Mouse (Mus musculus): Measurements from ENCODE around the gene Sapcd2. TPM values are rescaled to one million over a fixed set of nuclear protein-coding genes. Genes with fewer than 3 reads are reported as not detected.
A peak's percentile ranks its signal among the peaks of the same experiment; 100 is the strongest.

Gene Sapcd2
- total and polyA plus RNA-seq, 2 experiments from 2014 or later: 12.7 to 18.9 TPM

DNA sequence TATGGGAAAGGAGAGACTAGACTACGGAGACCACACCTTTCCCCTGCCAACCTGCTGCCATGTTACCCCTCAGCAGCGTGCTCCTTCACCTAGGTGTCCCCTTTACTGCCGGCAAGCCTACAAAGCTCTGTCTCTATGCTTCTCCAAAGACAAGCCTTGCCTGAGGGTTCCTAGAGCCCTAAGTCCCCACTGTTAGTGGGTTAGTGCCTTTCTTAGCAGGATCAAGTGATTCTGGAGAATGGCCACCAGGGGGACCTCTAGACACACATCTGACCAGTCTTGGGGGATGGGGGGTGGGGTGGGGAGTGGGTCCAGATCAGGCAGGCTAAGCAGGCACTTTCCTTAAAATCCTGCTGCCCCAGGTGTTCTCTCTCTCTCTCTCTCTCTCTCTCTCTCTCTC, 49.8 kb downstream of the Sapcd2 start:
- Histone ChIP-seq H3K4me1 (ENCODE audit: insufficient read depth, low read length) (no peaks in the 10 kb centered on the region), H3K4me3 (ENCODE audit: low read depth, low read length) (no peak overlapping the region), H3K9ac (replicated peaks; ENCODE audit: low read length, poor library complexity, severe bottlenecking) (no peak overlapping the region), H3K27me3 (ENCODE audit: insufficient read depth, low read length) (no peaks in the 10 kb centered on the region), H3K9me3 (ENCODE audit: low read length) (no peaks in the 10 kb centered on the region), H3K36me3 (ENCODE audit: insufficient read depth, low read length) (no peaks in the 10 kb centered on the region), H3K4me2 (ENCODE audit: low read depth, low read length, poor library complexity, severe bottlenecking) (no peak overlapping the region), H3K27ac (ENCODE audit: low read depth, low read length) (no peak overlapping the region)
- WGBS: 14% methylated on average over 3 of the region's 3 CpGs
- peak; percentile 77 for TF ChIP-seq CTCF (IDR thresholded peaks at IDR 0.05)
- DNase-seq (ENCODE audit: low spot score): peak; percentile 86
- peak; percentile 57; the same call in 1 of the 2 replicates for ATAC-seq (ENCODE audit: low FRiP score)

DNA sequence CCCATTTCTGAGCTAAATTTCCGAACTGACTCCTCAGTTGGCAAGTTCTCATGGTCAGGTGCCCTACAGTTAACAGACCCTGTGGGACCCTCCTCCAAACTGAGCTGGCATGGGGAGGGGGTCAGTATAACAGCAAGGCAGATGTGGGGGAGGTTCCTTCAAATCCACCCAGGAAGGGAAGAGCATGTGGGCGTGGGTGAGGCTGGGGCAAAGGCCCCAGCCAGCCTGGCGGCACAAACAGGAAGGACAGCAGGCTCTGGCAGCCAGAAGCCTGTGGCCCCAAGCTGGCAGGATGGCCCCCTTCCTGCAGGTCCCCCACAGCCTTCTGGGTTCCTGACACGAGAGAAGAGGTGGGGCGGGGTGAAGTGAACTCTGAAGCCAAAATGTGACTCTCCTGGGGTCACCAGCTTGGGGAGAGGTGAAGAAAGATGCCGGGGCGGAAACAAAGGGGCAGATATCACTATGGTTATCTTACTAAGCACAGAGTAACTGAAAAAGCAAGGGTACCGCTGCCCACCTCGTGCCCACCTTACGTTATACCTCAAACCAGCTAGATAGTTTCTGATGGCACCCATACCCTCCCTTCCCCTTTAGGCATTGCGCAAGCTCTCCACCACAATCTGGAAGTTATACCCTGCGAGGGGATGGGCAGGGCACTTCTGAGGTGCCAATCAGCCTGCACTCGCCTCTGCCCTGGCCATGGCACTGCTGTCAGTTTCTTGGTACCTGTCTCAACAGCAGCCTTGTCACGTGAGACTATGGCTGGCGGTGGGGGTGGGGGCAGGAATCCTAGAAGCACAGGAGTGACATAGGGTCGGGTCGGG, 50.7 kb downstream of the Sapcd2 start, which contains the start of gene Fut7:
Gene Fut7, plus strand, starts transcription at position 681 of the 824 bp plus-strand sequence.
- 67% methylated on average over 17 of the region's 17 CpGs for WGBS
- ATAC-seq (ENCODE audit: low FRiP score): no peak
- H3K27me3 ChIP-seq (ENCODE audit: insufficient read depth, low read length): no peaks in the 10 kb centered on the region

DNA sequence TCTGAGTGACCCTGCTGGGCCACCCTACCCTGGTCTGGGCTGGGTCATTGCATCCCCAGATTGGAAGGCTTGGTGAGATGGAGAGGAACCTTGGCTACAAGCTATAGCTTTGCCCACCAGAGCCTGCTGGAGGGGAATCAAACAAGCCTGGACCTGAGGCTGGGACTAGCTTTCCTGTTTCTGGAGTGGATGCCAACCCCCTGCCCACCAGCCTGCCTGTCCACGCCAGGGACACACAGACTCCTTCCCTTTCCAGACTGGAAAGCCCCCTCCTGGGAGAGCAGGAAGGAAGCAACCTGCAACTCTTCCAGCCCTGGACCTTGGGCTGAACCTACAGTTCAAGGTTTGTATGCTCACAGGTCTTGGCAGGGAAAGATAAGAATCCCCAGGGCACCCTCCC, 51.5 kb downstream of the Sapcd2 start:
- 79% methylated on average over 1 of the region's 1 CpGs for WGBS
- Histone ChIP-seq H3K4me2 (ENCODE audit: low read depth, low read length, poor library complexity, severe bottlenecking) (no peak overlapping the region), H3K4me3 (ENCODE audit: low read depth, low read length) (no peak overlapping the region), H3K9ac (replicated peaks; ENCODE audit: low read length, poor library complexity, severe bottlenecking) (no peak overlapping the region), H3K27me3 (ENCODE audit: insufficient read depth, low read length) (no peaks in the 10 kb centered on the region), H3K36me3 (ENCODE audit: insufficient read depth, low read length) (no peaks in the 10 kb centered on the region), H3K27ac (ENCODE audit: low read depth, low read length) (no peak overlapping the region), H3K4me1 (ENCODE audit: insufficient read depth, low read length) (no peaks in the 10 kb centered on the region), H3K9me3 (ENCODE audit: low read length) (no peaks in the 10 kb centered on the region)
- no peak for TF ChIP-seq CTCF (IDR thresholded peaks at IDR 0.05)
- no peak for ATAC-seq (ENCODE audit: low FRiP score)
- no peak for DNase-seq (ENCODE audit: low spot score)

More for the DNA sequence above, 50.7 kb downstream of the Sapcd2 start, which contains the start of gene Fut7:
- Histone ChIP-seq H3K9me3 (ENCODE audit: low read length) (no peaks in the 10 kb centered on the region), H3K4me3 (ENCODE audit: low read depth, low read length) (no peak within 1 kb of the TSS), H3K36me3 (ENCODE audit: insufficient read depth, low read length) (no peaks in the 10 kb centered on the region), H3K9ac (replicated peaks; ENCODE audit: low read length, poor library complexity, severe bottlenecking) (no peak within 1 kb of the TSS), H3K4me2 (ENCODE audit: low read depth, low read length, poor library complexity, severe bottlenecking) (no peak within 1 kb of the TSS), H3K27ac (ENCODE audit: low read depth, low read length) (no peak within 1 kb of the TSS), H3K4me1 (ENCODE audit: insufficient read depth, low read length) (no peaks in the 10 kb centered on the region)
- DNase-seq (ENCODE audit: low spot score): no peak
- no peak for TF ChIP-seq CTCF (IDR thresholded peaks at IDR 0.05)

DNA sequence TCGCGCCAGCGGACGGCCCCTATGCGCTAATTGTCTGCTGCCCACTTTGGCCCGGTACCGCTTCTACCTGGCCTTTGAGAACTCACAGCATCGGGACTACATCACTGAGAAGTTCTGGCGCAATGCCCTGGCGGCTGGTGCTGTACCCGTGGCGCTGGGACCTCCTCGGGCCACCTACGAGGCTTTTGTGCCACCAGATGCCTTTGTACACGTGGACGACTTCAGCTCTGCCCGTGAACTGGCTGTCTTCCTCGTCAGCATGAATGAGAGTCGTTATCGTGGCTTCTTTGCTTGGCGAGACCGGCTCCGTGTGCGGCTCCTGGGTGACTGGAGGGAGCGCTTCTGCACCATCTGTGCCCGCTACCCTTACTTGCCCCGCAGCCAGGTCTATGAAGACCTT, 53.4 kb downstream of the Sapcd2 start:
- H3K4me3 ChIP-seq (ENCODE audit: low read depth, low read length): no peak overlapping the region
- no peak overlapping the region for H3K4me2 ChIP-seq (ENCODE audit: low read depth, low read length, poor library complexity, severe bottlenecking)
- no peak for ATAC-seq (ENCODE audit: low FRiP score)
- TF ChIP-seq CTCF (IDR thresholded peaks at IDR 0.05): no peak
- no peak for DNase-seq (ENCODE audit: low spot score)
- H3K27ac ChIP-seq (ENCODE audit: low read depth, low read length): no peak overlapping the region
- no peaks in the 10 kb centered on the region for H3K27me3 ChIP-seq (ENCODE audit: insufficient read depth, low read length)
- H3K9me3 ChIP-seq (ENCODE audit: low read length): no peaks in the 10 kb centered on the region
- H3K36me3 ChIP-seq (ENCODE audit: insufficient read depth, low read length): no peaks in the 10 kb centered on the region
- WGBS: 52% methylated on average over 27 of the region's 27 CpGs
- H3K9ac ChIP-seq (replicated peaks; ENCODE audit: low read length, poor library complexity, severe bottlenecking): no peak overlapping the region
- H3K4me1 ChIP-seq (ENCODE audit: insufficient read depth, low read length): peaks cover 8% of the 10 kb centered on the region

DNA sequence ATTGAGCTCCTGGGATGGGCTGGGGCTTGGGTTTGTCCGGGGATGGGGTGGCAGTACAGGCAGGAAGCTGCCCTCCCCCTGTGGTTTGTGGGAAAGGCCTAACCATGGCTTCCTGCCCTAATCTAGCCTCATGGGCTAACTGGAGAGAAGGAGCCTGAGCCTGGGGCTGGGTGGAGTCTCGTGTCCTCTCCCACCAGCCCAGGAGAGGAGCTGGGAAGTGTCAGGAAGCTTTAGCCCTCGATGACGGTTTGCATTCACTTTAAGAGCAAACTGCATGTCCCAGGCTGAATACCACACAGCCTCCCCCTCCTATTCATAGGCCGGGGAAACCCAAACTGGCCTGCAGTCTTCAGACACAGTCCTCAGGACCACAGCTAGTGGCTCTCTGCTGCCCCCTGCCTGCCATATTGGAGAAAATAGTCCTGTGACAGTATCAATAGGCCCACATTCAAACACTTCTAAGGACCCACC, 54.6 kb downstream of the Sapcd2 start:
- H3K27me3 ChIP-seq (ENCODE audit: insufficient read depth, low read length): no peaks in the 10 kb centered on the region
- 29% methylated on average over 5 of the region's 5 CpGs for WGBS
- no peak overlapping the region for H3K9ac ChIP-seq (replicated peaks; ENCODE audit: low read length, poor library complexity, severe bottlenecking)
- DNase-seq (ENCODE audit: low spot score) (peak; percentile 89), ATAC-seq (ENCODE audit: low FRiP score) (no peak)
- no peak overlapping the region for H3K4me2 ChIP-seq (ENCODE audit: low read depth, low read length, poor library complexity, severe bottlenecking)
- no peak overlapping the region for H3K27ac ChIP-seq (ENCODE audit: low read depth, low read length)
- H3K4me1 ChIP-seq (ENCODE audit: insufficient read depth, low read length): peaks cover 16% of the 10 kb centered on the region
- no peak overlapping the region for H3K4me3 ChIP-seq (ENCODE audit: low read depth, low read length)
- no peaks in the 10 kb centered on the region for H3K36me3 ChIP-seq (ENCODE audit: insufficient read depth, low read length)
- H3K9me3 ChIP-seq (ENCODE audit: low read length): no peaks in the 10 kb centered on the region
- peak; percentile 95 for TF ChIP-seq CTCF (IDR thresholded peaks at IDR 0.05)

DNA sequence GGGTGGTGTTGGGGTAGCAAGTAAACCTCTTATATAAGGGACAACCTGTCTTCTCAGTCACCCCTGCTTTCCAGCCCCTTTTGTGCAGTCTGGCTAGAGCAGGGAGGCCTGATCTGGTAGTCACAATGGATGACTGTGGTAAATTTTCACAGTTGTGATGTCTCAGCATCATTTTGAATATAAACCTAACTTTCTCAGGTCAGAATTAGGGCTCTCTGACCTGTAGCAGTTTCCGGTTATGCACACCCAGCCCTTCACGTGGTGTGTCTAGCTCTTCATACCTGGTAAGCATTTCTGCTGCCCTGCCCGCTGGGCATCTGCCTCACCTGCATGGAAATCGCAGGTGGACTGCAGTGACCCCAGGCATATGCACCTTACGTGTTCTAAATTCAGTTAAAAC, 55.1 kb downstream of the Sapcd2 start:
- WGBS: 85% methylated on average over 5 of the region's 5 CpGs
- no peak for ATAC-seq (ENCODE audit: low FRiP score)
- Histone ChIP-seq H3K9ac (replicated peaks; ENCODE audit: low read length, poor library complexity, severe bottlenecking) (no peak overlapping the region), H3K27me3 (ENCODE audit: insufficient read depth, low read length) (no peaks in the 10 kb centered on the region), H3K4me1 (ENCODE audit: insufficient read depth, low read length) (peaks cover 16% of the 10 kb centered on the region), H3K9me3 (ENCODE audit: low read length) (no peaks in the 10 kb centered on the region), H3K36me3 (ENCODE audit: insufficient read depth, low read length) (no peaks in the 10 kb centered on the region), H3K4me2 (ENCODE audit: low read depth, low read length, poor library complexity, severe bottlenecking) (no peak overlapping the region), H3K27ac (ENCODE audit: low read depth, low read length) (no peak overlapping the region), H3K4me3 (ENCODE audit: low read depth, low read length) (no peak overlapping the region)
- no peak for DNase-seq (ENCODE audit: low spot score)
- TF ChIP-seq CTCF (IDR thresholded peaks at IDR 0.05): no peak

Other genes starting within 250 kb of the Sapcd2 start
Only the 30 nearest of the 39 such genes appear.
- gene Nelfb, start 160.8 kb upstream of the Sapcd2 start, total RNA-seq (2014; rRNA removed): 87.0 and 101 TPM in 2 replicates
- 90.4 TPM in 2 replicates for gene Nelfb, start 160.8 kb upstream of the Sapcd2 start, polyA plus RNA-seq (2015; fragmentation: Nextera tagmentation; extraction: Ambion mirVana)
- gene Stpg3, start 157.7 kb upstream of the Sapcd2 start, total RNA-seq (2014; rRNA removed): 0.38 TPM in 1 of 2 replicates, not detected in the other
- not detected in 2 replicates for gene Stpg3, start 157.7 kb upstream of the Sapcd2 start, polyA plus RNA-seq (2015; fragmentation: Nextera tagmentation; extraction: Ambion mirVana)
- not detected in 2 replicates for gene Fam166a, start 153.6 kb upstream of the Sapcd2 start, total RNA-seq (2014; rRNA removed)
- 1.5 TPM in 1 of 2 replicates, not detected in the other for gene Fam166a, start 153.6 kb upstream of the Sapcd2 start, polyA plus RNA-seq (2015; fragmentation: Nextera tagmentation; extraction: Ambion mirVana)
- 547 and 625 TPM in 2 replicates for gene Tubb4b, start 147.6 kb upstream of the Sapcd2 start, total RNA-seq (2014; rRNA removed)
- gene Tubb4b, start 147.6 kb upstream of the Sapcd2 start, polyA plus RNA-seq (2015; fragmentation: Nextera tagmentation; extraction: Ambion mirVana): 461 and 501 TPM in 2 replicates
- gene Slc34a3, start 138.0 kb upstream of the Sapcd2 start, total RNA-seq (2014; rRNA removed): not detected in 2 replicates
- gene Slc34a3, start 138.0 kb upstream of the Sapcd2 start, polyA plus RNA-seq (2015; fragmentation: Nextera tagmentation; extraction: Ambion mirVana): not detected in 2 replicates
- gene Rnf224, start 135.5 kb upstream of the Sapcd2 start, total RNA-seq (2014; rRNA removed): 0.33 TPM in 1 of 2 replicates, not detected in the other
- not detected in 2 replicates for gene Rnf224, start 135.5 kb upstream of the Sapcd2 start, polyA plus RNA-seq (2015; fragmentation: Nextera tagmentation; extraction: Ambion mirVana)
- 130 and 157 TPM in 2 replicates for gene Rnf208, start 130.1 kb upstream of the Sapcd2 start, total RNA-seq (2014; rRNA removed)
- 240 and 253 TPM in 2 replicates for gene Rnf208, start 130.1 kb upstream of the Sapcd2 start, polyA plus RNA-seq (2015; fragmentation: Nextera tagmentation; extraction: Ambion mirVana)
- gene Cysrt1, start 129.9 kb upstream of the Sapcd2 start, total RNA-seq (2014; rRNA removed): 1.2 TPM in 1 of 2 replicates, not detected in the other
- gene Cysrt1, start 129.9 kb upstream of the Sapcd2 start, polyA plus RNA-seq (2015; fragmentation: Nextera tagmentation; extraction: Ambion mirVana): 0.19 TPM in 1 of 2 replicates, not detected in the other
- gene AL732309.1, start 125.5 kb upstream of the Sapcd2 start, total RNA-seq (2014; rRNA removed): 7.3 and 12.3 TPM in 2 replicates
- gene AL732309.1, start 125.5 kb upstream of the Sapcd2 start, polyA plus RNA-seq (2015; fragmentation: Nextera tagmentation; extraction: Ambion mirVana): 2.4 and 3.0 TPM in 2 replicates
- gene Tmem203, start 116.9 kb upstream of the Sapcd2 start, total RNA-seq (2014; rRNA removed): 34.4 and 47.8 TPM in 2 replicates
- gene Tmem203, start 116.9 kb upstream of the Sapcd2 start, polyA plus RNA-seq (2015; fragmentation: Nextera tagmentation; extraction: Ambion mirVana): 20.0 and 22.7 TPM in 2 replicates
- 23.7 and 45.5 TPM in 2 replicates for gene Tprn, start 109.7 kb upstream of the Sapcd2 start, total RNA-seq (2014; rRNA removed)
- gene Tprn, start 109.7 kb upstream of the Sapcd2 start, polyA plus RNA-seq (2015; fragmentation: Nextera tagmentation; extraction: Ambion mirVana): 17.8 and 18.1 TPM in 2 replicates
- 71.7 and 83.9 TPM in 2 replicates for gene Ssna1, start 99.9 kb upstream of the Sapcd2 start, total RNA-seq (2014; rRNA removed)
- gene Ssna1, start 99.9 kb upstream of the Sapcd2 start, polyA plus RNA-seq (2015; fragmentation: Nextera tagmentation; extraction: Ambion mirVana): 158 and 172 TPM in 2 replicates
- gene Anapc2, start 99.8 kb upstream of the Sapcd2 start, total RNA-seq (2014; rRNA removed): 35.0 and 39.3 TPM in 2 replicates
- gene Anapc2, start 99.8 kb upstream of the Sapcd2 start, polyA plus RNA-seq (2015; fragmentation: Nextera tagmentation; extraction: Ambion mirVana): 103 and 107 TPM in 2 replicates
- gene Tmem210, start 84.2 kb upstream of the Sapcd2 start, total RNA-seq (2014; rRNA removed): not detected in 2 replicates
- gene Tmem210, start 84.2 kb upstream of the Sapcd2 start, polyA plus RNA-seq (2015; fragmentation: Nextera tagmentation; extraction: Ambion mirVana): not detected in 2 replicates
- gene Lrrc26, start 82.4 kb upstream of the Sapcd2 start, total RNA-seq (2014; rRNA removed): not detected in 2 replicates
- 0.23 and 0.26 TPM in 2 replicates for gene Lrrc26, start 82.4 kb upstream of the Sapcd2 start, polyA plus RNA-seq (2015; fragmentation: Nextera tagmentation; extraction: Ambion mirVana)
- gene Grin1, start 53.1 kb upstream of the Sapcd2 start, total RNA-seq (2014; rRNA removed): 120 and 146 TPM in 2 replicates
- gene Grin1, start 53.1 kb upstream of the Sapcd2 start, polyA plus RNA-seq (2015; fragmentation: Nextera tagmentation; extraction: Ambion mirVana): 71.5 and 72.3 TPM in 2 replicates
- 58.9 and 60.0 TPM in 2 replicates for gene Man1b1, start 40.0 kb upstream of the Sapcd2 start, total RNA-seq (2014; rRNA removed)
- gene Man1b1, start 40.0 kb upstream of the Sapcd2 start, polyA plus RNA-seq (2015; fragmentation: Nextera tagmentation; extraction: Ambion mirVana): 42.2 and 53.1 TPM in 2 replicates
- gene Dpp7, start 16.0 kb upstream of the Sapcd2 start, total RNA-seq (2014; rRNA removed): 14.9 and 20.3 TPM in 2 replicates
- 22.7 and 26.2 TPM in 2 replicates for gene Dpp7, start 16.0 kb upstream of the Sapcd2 start, polyA plus RNA-seq (2015; fragmentation: Nextera tagmentation; extraction: Ambion mirVana)
- gene Uap1l1, start 6.6 kb upstream of the Sapcd2 start, total RNA-seq (2014; rRNA removed): 7.9 and 9.9 TPM in 2 replicates
- 11.7 and 14.1 TPM in 2 replicates for gene Uap1l1, start 6.6 kb upstream of the Sapcd2 start, polyA plus RNA-seq (2015; fragmentation: Nextera tagmentation; extraction: Ambion mirVana)
- 4.2 and 4.4 TPM in 2 replicates for gene Entpd2, start 23.6 kb downstream of the Sapcd2 start, total RNA-seq (2014; rRNA removed)
- 10.4 and 10.6 TPM in 2 replicates for gene Entpd2, start 23.6 kb downstream of the Sapcd2 start, polyA plus RNA-seq (2015; fragmentation: Nextera tagmentation; extraction: Ambion mirVana)
- gene Npdc1, start 27.0 kb downstream of the Sapcd2 start, total RNA-seq (2014; rRNA removed): 199 and 234 TPM in 2 replicates
- gene Npdc1, start 27.0 kb downstream of the Sapcd2 start, polyA plus RNA-seq (2015; fragmentation: Nextera tagmentation; extraction: Ambion mirVana): 470 and 481 TPM in 2 replicates
- 0.42 and 1.6 TPM in 2 replicates for gene Fut7, start 50.9 kb downstream of the Sapcd2 start, total RNA-seq (2014; rRNA removed)
- gene Fut7, start 50.9 kb downstream of the Sapcd2 start, polyA plus RNA-seq (2015; fragmentation: Nextera tagmentation; extraction: Ambion mirVana): 0.22 and 0.23 TPM in 2 replicates
- gene Abca2, start 56.4 kb downstream of the Sapcd2 start, total RNA-seq (2014; rRNA removed): 79.8 and 84.3 TPM in 2 replicates
- 13.5 and 14.5 TPM in 2 replicates for gene Abca2, start 56.4 kb downstream of the Sapcd2 start, polyA plus RNA-seq (2015; fragmentation: Nextera tagmentation; extraction: Ambion mirVana)
- gene Clic3, start 84.5 kb downstream of the Sapcd2 start, total RNA-seq (2014; rRNA removed): 0.61 and 0.66 TPM in 2 replicates
- 2.0 and 2.4 TPM in 2 replicates for gene Clic3, start 84.5 kb downstream of the Sapcd2 start, polyA plus RNA-seq (2015; fragmentation: Nextera tagmentation; extraction: Ambion mirVana)
- gene Paxx, start 88.8 kb downstream of the Sapcd2 start, total RNA-seq (2014; rRNA removed): 163 and 195 TPM in 2 replicates
- gene Paxx, start 88.8 kb downstream of the Sapcd2 start, polyA plus RNA-seq (2015; fragmentation: Nextera tagmentation; extraction: Ambion mirVana): 151 and 165 TPM in 2 replicates
- 2,128 and 2,726 TPM in 2 replicates for gene Ptgds, start 97.7 kb downstream of the Sapcd2 start, total RNA-seq (2014; rRNA removed)
- 2,827 and 3,075 TPM in 2 replicates for gene Ptgds, start 97.7 kb downstream of the Sapcd2 start, polyA plus RNA-seq (2015; fragmentation: Nextera tagmentation; extraction: Ambion mirVana)
- gene Lcn12, start 121.6 kb downstream of the Sapcd2 start, total RNA-seq (2014; rRNA removed): not detected in 2 replicates
- gene Lcn12, start 121.6 kb downstream of the Sapcd2 start, polyA plus RNA-seq (2015; fragmentation: Nextera tagmentation; extraction: Ambion mirVana): not detected in 2 replicates
- gene Fbxw5, start 128.4 kb downstream of the Sapcd2 start, total RNA-seq (2014; rRNA removed): 131 and 148 TPM in 2 replicates
- gene Fbxw5, start 128.4 kb downstream of the Sapcd2 start, polyA plus RNA-seq (2015; fragmentation: Nextera tagmentation; extraction: Ambion mirVana): 106 and 113 TPM in 2 replicates
- 2.7 and 4.4 TPM in 2 replicates for gene C8g, start 129.4 kb downstream of the Sapcd2 start, total RNA-seq (2014; rRNA removed)
- gene C8g, start 129.4 kb downstream of the Sapcd2 start, polyA plus RNA-seq (2015; fragmentation: Nextera tagmentation; extraction: Ambion mirVana): 6.8 TPM in 2 replicates
- 5.5 and 7.6 TPM in 2 replicates for gene Traf2, start 174.6 kb downstream of the Sapcd2 start, total RNA-seq (2014; rRNA removed)
- gene Traf2, start 174.6 kb downstream of the Sapcd2 start, polyA plus RNA-seq (2015; fragmentation: Nextera tagmentation; extraction: Ambion mirVana): 7.0 and 9.3 TPM in 2 replicates

All from midbrain, postnatal 0 days (tissue).